Mouse (Mus musculus): Measurements from ENCODE around the gene Mat2a. TPM values are rescaled to one million over a fixed set of nuclear protein-coding genes. Genes with fewer than 3 reads are reported as not detected.
"Not testable (repeated sequence)": the region's sequence is repeated elsewhere in the genome, so short reads cannot be mapped to it uniquely, and the experiment has no call there.

The Mat2a gene
- polyA plus RNA-seq, 1 experiment from 2014 or later, result 435 TPM

- H3K27ac ChIP-seq, result no peak overlapping the region
- ATAC-seq (ENCODE audit: low FRiP score, low read depth), result no peak
- no peaks in the 10 kb centered on the region for H3K36me3 ChIP-seq
- H3K27me3 ChIP-seq, result no peaks in the 10 kb centered on the region
- H3K9ac ChIP-seq, result no peak overlapping the region
- H3K9me3 ChIP-seq, result no peaks in the 10 kb centered on the region
- 79% methylated on average over 2 of the region's 2 CpGs for WGBS
- no peak overlapping the region for H3K4me3 ChIP-seq
- H3K4me2 ChIP-seq (replicated peaks), result no peak overlapping the region
- H3K4me1 ChIP-seq, result peaks cover 13% of the 10 kb centered on the region
These were observed 13.0 kb upstream of the Mat2a start for GRCm38 (mm10) chr6:72452329-72452728.

GRCm38 (mm10) chr6:72451778-72452177, 12.4 kb upstream of the Mat2a start:
- H3K4me3 ChIP-seq; H3K4me2 ChIP-seq (replicated peaks); H3K27me3 ChIP-seq; H3K36me3 ChIP-seq; H3K9me3 ChIP-seq; ATAC-seq (ENCODE audit: low FRiP score, low read depth); H3K27ac ChIP-seq; H3K9ac ChIP-seq: not testable (repeated sequence)
- peaks cover 13% of the 10 kb centered on the region for H3K4me1 ChIP-seq
- WGBS, result 61% methylated on average over 2 of the region's 2 CpGs

DNA sequence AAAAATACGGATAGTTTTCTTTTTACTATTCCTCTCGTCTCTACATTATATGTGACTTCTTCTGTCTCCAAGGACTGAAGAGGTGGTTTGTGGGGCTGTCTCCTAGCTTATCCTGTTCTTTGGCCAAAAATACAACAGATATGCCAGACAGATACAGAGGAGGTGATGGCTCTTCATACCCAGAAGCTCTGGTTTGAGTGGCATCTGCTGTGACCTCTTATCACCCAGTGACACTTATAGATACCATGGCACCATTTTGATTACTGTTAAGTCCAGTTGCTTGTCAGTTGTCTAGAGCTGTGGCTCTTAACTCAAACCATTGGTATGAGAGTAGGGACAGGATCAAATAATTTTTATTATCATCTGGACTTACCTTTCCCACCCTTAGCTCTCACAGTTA, 8.1 kb upstream of the Mat2a start:
- Histone ChIP-seq H3K4me3 (no peak overlapping the region), H3K4me2 (replicated peaks) (no peak overlapping the region), H3K9me3 (no peaks in the 10 kb centered on the region), H3K4me1 (no peaks in the 10 kb centered on the region), H3K36me3 (no peaks in the 10 kb centered on the region), H3K27me3 (no peaks in the 10 kb centered on the region), H3K9ac (no peak overlapping the region), H3K27ac (no peak overlapping the region)
- 77% methylated on average over 2 of the region's 2 CpGs for WGBS
- ATAC-seq (ENCODE audit: low FRiP score, low read depth), result no peak

DNA sequence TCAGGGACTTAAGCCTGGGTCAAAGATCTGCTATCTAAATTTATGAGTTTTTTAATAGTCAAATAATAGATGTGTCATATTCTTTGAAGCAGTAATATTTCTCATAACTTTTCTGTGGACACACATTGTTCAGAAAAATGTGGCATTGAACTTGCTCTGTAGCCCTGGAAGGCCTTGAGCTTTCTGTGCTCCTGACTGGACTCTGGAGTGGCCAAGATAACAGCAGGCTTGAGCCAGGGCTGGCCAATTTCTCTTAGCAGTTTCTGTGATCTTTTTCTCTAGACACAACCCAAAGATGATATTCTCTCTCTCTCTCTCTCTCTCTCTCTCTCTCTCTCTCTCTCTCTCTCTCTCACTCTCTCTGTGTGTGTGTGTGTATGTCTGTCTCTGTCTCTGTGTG, 5.7 kb upstream of the Mat2a start:
- Histone ChIP-seq H3K36me3 (no peaks in the 10 kb centered on the region), H3K9me3 (no peaks in the 10 kb centered on the region), H3K4me1 (peaks cover 15% of the 10 kb centered on the region), H3K27ac (no peak overlapping the region), H3K9ac (no peak overlapping the region), H3K27me3 (no peaks in the 10 kb centered on the region), H3K4me2 (replicated peaks) (no peak overlapping the region), H3K4me3 (no peak overlapping the region)
- ATAC-seq (ENCODE audit: low FRiP score, low read depth), result no peak

- no peak overlapping the region for H3K27ac ChIP-seq
- H3K9me3 ChIP-seq, result no peaks in the 10 kb centered on the region
- H3K36me3 ChIP-seq, result no peaks in the 10 kb centered on the region
- H3K27me3 ChIP-seq, result no peaks in the 10 kb centered on the region
- no peak for ATAC-seq (ENCODE audit: low FRiP score, low read depth)
- no peak overlapping the region for H3K4me3 ChIP-seq
- H3K4me2 ChIP-seq (replicated peaks), result no peak overlapping the region
- WGBS, result 27% methylated on average over 1 of the region's 1 CpGs
- H3K4me1 ChIP-seq, result peaks cover 18% of the 10 kb centered on the region
- H3K9ac ChIP-seq, result no peak overlapping the region
These were observed 3.7 kb upstream of the Mat2a start for GRCm38 (mm10) chr6:72442921-72443604.

DNA sequence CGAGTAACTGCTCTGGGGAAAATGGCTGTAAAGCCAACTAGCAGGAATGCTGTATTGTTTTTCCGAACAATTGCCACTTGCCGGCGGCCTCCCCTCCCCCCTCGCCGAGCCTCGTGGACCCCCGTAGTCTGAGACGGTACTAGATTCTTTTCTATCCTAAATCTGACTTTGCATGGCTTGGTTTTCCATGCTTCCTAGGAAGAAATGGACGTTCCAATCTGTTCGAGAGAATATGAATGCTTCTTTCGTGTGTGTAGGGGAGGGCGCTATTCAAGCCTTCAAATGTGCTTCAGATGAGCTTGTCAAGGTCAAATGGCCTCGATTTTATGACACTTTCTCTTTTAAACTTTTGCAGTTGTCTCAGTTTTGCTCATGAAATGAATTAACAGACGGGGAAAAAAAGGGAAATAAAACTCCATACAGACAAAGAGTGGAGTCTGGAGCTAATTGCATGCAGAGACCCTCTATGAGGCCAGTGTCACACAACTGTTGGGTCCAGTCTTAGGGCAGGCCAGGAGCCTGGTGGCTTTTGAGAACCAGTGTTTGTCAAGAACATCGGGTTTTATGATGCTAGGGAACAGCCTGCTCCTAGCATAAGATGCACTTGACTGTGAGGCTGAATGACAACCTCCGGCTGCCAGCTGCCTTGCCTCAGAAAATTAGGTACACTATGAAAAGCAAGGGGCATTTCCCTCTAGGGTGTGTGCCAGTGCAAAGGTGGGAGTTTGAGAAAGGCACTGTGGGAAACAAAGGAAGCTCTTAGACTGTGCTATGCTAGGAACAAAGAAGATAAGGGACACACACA, 1.0 kb upstream of the Mat2a start:
- peak overlapping the region; percentile 99 for H3K27ac ChIP-seq
- peak overlapping the region; percentile 89 for H3K4me3 ChIP-seq
- ATAC-seq (ENCODE audit: low FRiP score, low read depth), result no peak; the same call in 1 of the 2 replicates
- peak overlapping the region; percentile 99 for H3K9ac ChIP-seq
- peaks cover 36% of the 10 kb centered on the region for H3K4me1 ChIP-seq
- H3K4me2 ChIP-seq (replicated peaks), result peak overlapping the region; percentile 69
- H3K36me3 ChIP-seq, result peaks cover 21% of the 10 kb centered on the region
- H3K27me3 ChIP-seq, result no peaks in the 10 kb centered on the region
- H3K9me3 ChIP-seq, result no peaks in the 10 kb centered on the region
- WGBS, result 9% methylated on average over 17 of the region's 17 CpGs

GRCm38 (mm10) chr6:72438862-72439354, 450 bp downstream of the Mat2a start:
- Histone ChIP-seq H3K36me3 (peaks cover 34% of the 10 kb centered on the region), H3K27me3 (no peaks in the 10 kb centered on the region), H3K9me3 (no peaks in the 10 kb centered on the region), H3K4me1 (peaks cover 41% of the 10 kb centered on the region), H3K9ac (peak overlapping the region; percentile 99), H3K4me3 (peak overlapping the region; percentile 89), H3K27ac (peak overlapping the region; percentile 99), H3K4me2 (replicated peaks) (peak overlapping the region; percentile 85)
- ATAC-seq (ENCODE audit: low FRiP score, low read depth), result peak; percentile 42
- WGBS, result under 1% methylated on average over 57 of the region's 57 CpGs

GRCm38 (mm10) chr6:72438226-72438625, 1.1 kb downstream of the Mat2a start:
- peak overlapping the region; percentile 89 for H3K4me3 ChIP-seq
- WGBS, result 2% methylated on average over 5 of the region's 5 CpGs
- no peaks in the 10 kb centered on the region for H3K27me3 ChIP-seq
- ATAC-seq (ENCODE audit: low FRiP score, low read depth), result no peak
- peaks cover 41% of the 10 kb centered on the region for H3K4me1 ChIP-seq
- H3K27ac ChIP-seq, result no peak overlapping the region
- peaks cover 41% of the 10 kb centered on the region for H3K36me3 ChIP-seq
- H3K9ac ChIP-seq, result peak overlapping the region; percentile 99
- H3K9me3 ChIP-seq, result no peaks in the 10 kb centered on the region
- peak overlapping the region; percentile 85 for H3K4me2 ChIP-seq (replicated peaks)

DNA sequence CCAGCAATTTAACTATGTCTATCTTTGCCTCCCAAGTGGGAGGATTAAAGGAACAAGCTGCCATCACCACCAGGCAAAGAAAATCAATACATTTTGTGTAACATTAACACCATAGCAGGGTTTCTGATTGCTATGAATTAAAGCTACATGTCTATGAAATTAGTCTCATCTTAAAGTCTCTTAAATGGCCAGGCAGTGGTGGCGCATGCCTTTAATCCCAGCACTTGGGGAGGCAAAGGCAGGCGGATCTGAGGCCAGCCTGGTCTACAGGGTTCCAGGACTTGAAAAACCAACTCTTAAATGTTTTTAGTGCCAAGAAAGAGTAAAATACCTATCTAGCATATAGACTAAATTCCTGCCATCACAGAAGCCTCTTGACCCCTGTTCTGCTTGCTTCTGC, 7.2 kb downstream of the Mat2a start:
- no peak overlapping the region for H3K4me2 ChIP-seq (replicated peaks)
- H3K36me3 ChIP-seq, result peaks cover 90% of the 10 kb centered on the region
- no peak overlapping the region for H3K27ac ChIP-seq
- H3K4me3 ChIP-seq, result no peak overlapping the region
- no peaks in the 10 kb centered on the region for H3K9me3 ChIP-seq
- no peak overlapping the region for H3K9ac ChIP-seq
- no peaks in the 10 kb centered on the region for H3K27me3 ChIP-seq
- no peak for ATAC-seq (ENCODE audit: low FRiP score, low read depth)
- H3K4me1 ChIP-seq, result peaks cover 22% of the 10 kb centered on the region
- 82% methylated on average over 2 of the region's 2 CpGs for WGBS

DNA sequence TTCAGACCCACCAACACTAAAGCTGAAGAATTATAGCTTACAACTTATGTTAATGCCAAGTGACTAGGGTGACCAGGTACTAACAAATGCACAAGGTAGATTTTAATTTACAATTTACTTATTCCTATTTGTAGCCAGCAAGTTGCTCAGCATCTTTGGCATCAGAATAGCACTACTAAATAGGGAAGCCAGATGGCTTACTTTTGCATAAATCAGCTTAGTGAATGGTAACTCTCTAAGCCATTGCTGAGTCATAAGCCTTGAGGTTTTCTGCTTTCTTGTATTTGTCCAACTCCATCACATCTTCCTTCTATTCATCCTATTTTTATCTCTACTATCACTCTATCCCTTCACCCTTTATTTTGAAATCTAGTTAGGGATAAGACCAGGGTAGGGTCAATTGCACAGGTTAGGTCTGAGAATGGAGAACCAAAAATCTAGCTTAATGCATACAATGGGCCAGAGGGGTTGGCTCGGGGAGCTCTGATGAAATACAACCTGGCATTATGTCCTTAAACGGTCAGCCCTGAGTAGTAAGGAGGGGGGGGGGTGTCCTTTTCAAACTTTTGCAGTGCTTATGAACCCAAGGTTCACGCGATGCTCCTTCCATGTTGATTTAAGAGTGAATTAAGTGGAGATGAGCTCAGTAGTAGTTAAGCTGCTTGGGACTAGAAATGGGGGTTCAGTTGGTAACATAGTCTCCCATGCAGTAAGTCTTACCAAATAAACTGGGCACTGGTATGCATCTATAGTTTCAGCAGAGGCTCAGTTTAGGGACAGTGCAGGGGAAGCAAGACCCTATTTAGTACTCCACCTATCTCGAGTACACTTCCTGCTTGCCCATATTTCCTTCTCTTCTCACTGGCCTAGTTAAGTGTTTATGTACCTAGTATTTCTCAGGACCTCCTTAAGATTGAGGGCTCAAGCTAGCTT, 8.1 kb downstream of the Mat2a start:
- Histone ChIP-seq H3K4me1 (peaks cover 13% of the 10 kb centered on the region), H3K27me3 (no peaks in the 10 kb centered on the region), H3K36me3 (peaks cover 90% of the 10 kb centered on the region), H3K9me3 (no peaks in the 10 kb centered on the region), H3K4me2 (replicated peaks) (no peak overlapping the region), H3K4me3 (no peak overlapping the region), H3K9ac (no peak overlapping the region), H3K27ac (no peak overlapping the region)
- ATAC-seq (ENCODE audit: low FRiP score, low read depth), result peak; percentile 39; the same call in 1 of the 2 replicates
- WGBS, result 35% methylated on average over 5 of the region's 5 CpGs

DNA sequence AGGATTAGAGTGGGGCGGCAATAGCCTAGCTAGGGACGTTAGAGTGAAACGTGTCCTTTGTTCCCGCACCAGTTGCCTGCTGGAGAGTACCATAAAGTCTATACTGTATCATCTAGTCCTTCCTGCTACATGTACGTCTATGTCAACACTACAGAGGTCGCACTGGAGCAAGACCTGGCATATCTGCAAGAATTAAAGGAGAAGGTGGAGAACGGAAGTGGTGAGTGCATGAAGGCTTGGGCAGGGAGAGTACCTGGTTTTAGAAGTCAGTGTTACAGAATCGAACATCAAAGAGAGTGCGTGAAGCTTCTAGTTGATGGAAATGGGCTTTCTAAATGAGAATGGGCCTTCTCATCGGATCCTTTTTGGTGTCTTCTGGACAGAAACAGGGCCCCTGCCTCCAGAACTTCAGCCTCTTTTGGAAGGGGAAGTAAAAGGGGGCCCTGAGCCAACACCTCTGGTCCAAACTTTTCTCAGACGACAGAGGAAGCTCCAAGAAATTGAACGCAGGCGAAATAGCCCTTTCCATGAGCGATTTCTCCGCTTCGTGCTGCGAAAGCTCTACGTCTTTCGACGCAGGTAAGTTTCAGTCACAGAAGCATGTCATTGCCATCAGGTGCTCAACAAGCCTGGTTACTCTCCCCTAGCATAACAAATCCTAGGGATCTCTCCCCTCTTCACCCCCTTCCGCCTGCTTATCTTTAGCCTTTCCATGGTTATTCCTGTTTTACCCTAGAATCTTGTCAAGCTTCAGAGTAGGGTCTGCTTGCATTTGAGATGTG, 10.1 kb downstream of the Mat2a start:
- peaks cover 90% of the 10 kb centered on the region for H3K36me3 ChIP-seq
- peaks cover 6% of the 10 kb centered on the region for H3K4me1 ChIP-seq
- H3K4me2 ChIP-seq (replicated peaks), result no peak overlapping the region
- no peaks in the 10 kb centered on the region for H3K27me3 ChIP-seq
- ATAC-seq (ENCODE audit: low FRiP score, low read depth), result no peak
- H3K9me3 ChIP-seq, result no peaks in the 10 kb centered on the region
- H3K27ac ChIP-seq, result no peak overlapping the region
- 86% methylated on average over 21 of the region's 21 CpGs for WGBS
- no peak overlapping the region for H3K4me3 ChIP-seq
- no peak overlapping the region for H3K9ac ChIP-seq

Data from limb, embryonic 13.5 days (tissue).